Mouse (Mus musculus): Measurements from ENCODE around the gene Nfam1.

The Nfam1 gene

GRCm38 (mm10) chr15:82992079-82992783 is 40.9 kb downstream of the Nfam1 start:
- DNase-seq, result peak; percentile 71 to 76

DNA sequence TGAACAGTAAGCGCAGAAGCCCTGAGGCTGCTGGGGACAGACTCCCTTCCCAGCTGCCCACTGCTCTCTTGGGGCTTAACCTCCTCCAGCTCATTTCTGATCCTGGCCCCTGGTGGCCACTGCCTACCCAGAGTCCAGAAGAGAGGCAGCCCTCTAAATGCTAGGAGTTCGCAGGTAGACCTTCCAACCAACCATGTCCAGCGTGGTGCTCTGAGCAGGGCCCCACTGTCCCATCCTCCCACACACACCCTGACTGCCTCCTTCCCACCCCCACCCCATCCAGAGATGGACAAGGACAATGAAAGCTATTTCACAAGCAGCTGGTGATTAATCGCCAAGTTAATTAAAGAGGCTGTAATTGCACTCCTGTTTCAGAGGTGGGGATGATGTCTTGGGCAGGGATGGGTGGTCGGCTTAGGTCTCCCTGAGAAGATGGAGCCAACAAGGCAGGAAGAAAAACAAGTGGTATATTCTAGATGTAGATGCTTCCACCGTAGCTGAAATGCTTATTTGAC is 43.9 kb downstream of the Nfam1 start:
- no peak for DNase-seq

GRCm38 (mm10) chr15:82987732-82988112 is 45.4 kb downstream of the Nfam1 start, which contains the start of gene Tcf20:
Gene Tcf20 (minus strand): TSS chr15:82987872.
- DNase-seq, result peak; percentile 85 to 86

GRCm38 (mm10) chr15:82987014-82987731 is 45.9 kb downstream of the Nfam1 start:
- DNase-seq, result no peak

GRCm38 (mm10) chr15:82984574-82984973 is 48.5 kb downstream of the Nfam1 start:
- DNase-seq, result peak; percentile 43 to 46

- no peak for DNase-seq
Measured at GRCm38 (mm10) chr15:82984097-82984496, 49.0 kb downstream of the Nfam1 start.

DNA sequence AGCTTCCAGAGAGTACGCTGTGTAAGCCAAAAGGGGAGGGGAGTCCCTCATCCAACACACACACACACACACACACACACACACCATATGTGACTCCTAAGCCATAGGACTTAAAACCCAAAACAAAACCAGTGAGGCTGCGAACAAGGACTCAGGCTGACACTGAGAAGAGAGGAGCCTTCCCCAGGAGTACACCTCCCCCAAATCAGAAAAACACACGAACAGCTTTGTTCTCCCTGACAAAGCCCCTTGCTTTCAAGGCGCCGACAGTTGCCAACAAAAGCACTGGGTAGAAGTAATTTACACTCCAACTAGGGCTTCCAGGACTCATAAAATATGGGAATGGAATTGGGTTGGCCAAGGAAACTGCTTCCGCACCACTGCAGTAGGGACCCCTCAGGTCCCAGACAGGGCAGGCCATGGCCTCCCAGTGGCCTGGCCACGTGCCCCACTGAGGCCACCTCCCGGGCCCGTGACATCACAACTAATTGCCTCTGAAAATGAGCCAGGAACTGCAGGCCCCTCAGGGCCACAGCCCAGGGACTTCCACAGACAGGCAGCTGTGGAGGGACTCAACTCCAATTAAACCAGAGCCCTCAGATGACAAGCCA is 49.6 kb downstream of the Nfam1 start:
- peak; percentile 55 to 70 for DNase-seq

GRCm38 (mm10) chr15:82982724-82983415 is 50.2 kb downstream of the Nfam1 start:
- peak; percentile 41 to 47 for DNase-seq

GRCm38 (mm10) chr15:82981676-82982520 is 51.2 kb downstream of the Nfam1 start:
- DNase-seq, result peak; percentile 51 to 53

DNA sequence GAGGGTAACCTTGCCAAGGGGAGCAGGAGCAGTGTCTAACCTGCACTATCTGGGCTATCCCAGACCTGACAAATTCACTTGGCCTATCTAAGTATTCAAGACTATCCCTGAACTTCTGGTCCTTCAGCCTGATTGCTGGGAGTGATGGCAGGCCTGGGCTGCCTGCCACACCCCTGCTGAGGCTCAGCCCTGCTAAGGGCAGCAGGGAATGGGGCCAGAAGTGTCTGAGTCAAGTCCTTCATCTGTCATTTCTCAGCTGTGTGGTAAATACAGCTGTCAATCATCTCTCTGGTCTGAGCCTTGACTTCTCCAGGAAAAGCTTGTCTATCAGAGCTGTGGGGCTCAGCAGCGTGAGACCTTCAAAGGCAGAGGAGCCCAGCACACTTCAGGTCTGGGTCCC is 53.6 kb downstream of the Nfam1 start:
- peak in 1 of 2 experiments; percentile 40 for DNase-seq

GRCm38 (mm10) chr15:82974471-82974870 is 58.6 kb downstream of the Nfam1 start:
- no peak for DNase-seq

DNA sequence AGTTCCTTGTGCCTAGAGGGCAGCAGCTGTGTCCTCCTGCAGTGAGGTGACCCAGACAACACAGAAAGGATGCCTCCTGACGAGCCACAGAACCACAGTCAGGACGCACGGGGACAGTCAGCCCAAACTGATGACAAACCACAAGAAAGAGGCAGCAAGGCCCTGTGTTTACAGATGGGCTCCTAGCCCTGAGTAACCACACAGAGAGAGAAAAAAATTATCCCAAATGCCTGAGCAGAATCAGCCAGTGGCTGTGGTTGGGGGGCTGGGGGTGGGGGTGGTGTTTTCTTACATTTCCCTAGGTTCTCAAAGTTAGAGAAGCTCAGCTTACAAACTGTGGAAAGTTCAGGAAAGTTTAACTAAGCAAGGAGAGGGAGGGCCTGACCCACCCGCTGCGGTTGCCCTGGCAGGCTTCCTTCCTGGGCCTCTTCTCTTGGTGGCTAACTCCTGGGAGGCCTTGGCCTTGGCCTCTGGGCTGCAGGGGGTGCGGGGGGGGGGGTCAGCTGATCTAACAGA is 63.8 kb downstream of the Nfam1 start:
- no peak for DNase-seq

DNA sequence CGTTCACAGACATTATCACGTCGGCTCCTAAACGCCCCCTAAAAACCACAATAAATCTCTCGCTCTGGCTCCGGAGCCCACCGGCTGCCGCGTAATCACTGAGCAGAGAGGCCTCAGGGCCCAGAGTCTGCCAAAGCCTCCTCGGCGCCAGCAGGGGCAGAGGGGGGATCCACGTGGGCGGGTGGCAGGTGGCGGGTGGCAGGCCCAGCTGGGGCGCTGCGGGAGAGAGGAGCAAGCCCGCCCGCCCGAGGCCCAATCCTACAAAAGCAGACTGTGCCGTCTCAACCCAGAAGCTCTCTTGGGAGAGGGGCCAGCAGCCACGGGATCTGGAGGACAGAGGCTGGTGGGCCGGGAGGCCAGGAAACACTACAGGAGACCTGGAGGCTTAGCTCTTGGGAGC is 64.7 kb downstream of the Nfam1 start:
- DNase-seq, result peak; percentile 81

- no peak for DNase-seq
Measured at GRCm38 (mm10) chr15:82967947-82968346, 65.2 kb downstream of the Nfam1 start.

DNA sequence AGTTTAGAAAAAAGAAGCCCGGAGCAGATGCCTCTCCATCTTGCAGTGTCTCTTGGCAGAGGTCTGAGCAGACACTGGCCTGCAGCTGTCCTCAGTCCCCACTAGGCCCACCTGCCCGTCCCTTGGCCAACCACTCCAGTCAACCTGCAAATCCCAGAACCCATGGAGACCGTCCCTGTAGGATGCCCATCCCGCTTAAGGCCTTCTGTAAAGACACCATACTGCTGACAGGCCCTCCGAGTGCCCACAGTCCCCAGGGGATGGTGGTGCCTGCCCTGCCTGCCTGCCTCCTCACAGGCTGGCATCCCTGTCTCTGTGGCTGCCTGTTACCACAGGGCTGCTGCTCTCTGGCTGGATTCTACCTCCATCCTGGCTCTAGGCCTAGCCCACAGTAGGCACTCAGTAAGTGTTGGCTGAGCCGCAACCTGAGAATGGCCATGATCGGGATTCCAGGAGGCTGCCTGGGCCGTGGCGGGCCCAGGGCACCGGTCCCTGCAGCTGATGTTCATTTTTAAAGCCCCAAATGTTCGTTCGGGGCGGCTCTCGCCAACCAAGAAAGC is 68.8 kb downstream of the Nfam1 start:
- peak; percentile 75 to 86 for DNase-seq

DNA sequence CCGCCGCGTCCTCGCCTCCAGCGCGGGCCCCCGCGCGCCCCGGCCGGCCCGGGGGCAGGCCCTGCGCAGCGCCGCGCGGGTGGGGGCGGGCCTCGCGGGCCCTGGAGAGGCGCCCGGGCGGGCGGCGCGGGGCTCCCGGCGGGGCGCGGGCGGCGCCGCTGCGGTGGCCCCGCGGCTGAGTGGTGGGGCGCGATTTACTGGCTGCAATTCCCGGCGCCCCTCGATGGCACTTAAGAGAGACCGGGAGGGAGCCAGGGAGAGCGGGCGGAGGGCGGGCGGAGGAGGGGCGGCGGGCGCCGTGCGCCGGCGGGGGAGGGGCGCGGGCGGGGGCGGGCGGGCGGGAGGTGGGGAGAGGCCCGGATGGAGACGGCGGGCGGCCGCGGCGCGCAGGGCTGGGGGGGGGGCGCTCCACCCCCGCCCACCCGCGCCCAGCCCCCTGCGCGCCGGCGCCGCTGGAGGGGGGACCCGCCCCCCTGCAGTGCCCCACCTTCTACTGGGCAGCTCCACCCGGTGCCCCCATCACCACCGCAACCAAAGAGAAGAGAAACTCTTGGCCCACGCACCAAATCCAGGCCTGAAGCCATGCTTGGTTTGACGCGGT is 69.5 kb downstream of the Nfam1 start:
- no peak for DNase-seq

DNA sequence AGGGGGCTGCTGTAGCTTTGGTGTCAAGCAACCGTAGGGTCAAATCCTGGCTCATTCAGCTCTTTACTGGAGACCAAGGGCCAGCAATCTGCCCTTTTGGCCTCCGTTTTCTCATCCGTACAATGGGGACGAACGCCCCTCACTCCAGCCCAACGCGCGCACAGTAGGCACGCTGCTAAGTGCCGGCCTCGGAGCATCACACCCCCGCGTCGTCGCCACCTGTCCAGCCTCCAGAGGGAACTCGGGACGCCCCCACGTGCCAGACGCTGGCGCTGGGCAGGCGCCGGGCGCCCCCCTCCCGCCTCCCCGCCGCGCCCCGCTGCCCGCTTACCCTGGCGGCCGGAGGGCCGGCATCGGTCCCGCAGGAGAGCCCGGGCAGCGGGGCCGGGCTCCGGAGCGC is 70.0 kb downstream of the Nfam1 start:
- no peak for DNase-seq

- peak in 1 of 2 experiments; percentile 35 for DNase-seq
Measured at GRCm38 (mm10) chr15:82962536-82962935, 70.6 kb downstream of the Nfam1 start.

DNA sequence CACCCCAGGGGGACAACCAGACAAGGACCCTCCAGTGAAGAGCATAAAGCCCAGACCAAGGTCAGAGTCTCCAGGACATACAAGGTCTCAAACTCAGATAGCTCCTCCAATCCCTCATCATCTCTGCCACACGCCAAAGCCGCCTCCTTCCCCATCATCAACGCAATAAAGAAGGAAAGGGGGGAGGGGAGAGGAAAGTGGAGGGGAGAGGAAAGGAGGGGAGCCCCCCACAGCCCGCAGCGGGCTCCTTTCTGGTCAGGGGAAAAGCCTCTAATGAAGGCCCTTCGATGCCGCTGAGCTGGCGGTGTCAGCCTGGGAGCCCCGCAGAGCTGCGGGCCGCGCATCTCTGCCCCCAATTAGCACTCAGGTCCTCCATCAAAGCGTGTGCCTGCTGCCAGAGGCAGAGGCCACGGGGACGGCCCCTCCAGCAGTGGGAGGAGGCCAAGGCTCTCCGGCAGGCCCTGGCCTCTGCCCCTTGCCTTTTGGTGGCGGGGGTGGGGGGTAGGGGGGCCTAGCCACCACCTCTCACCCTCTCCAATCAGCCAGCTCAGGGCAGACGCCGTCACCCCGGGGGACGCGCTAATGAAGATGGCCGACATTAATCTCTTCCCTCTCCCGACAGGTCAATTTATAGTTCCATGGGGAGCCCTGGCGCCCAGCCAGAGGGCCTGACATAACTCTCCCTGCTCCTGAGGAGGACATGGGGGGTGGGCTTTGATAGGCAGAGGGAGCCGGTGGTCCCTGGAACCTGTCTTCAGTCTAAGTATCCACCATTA is 72.1 kb downstream of the Nfam1 start:
- peak; percentile 67 to 88 for DNase-seq

DNA sequence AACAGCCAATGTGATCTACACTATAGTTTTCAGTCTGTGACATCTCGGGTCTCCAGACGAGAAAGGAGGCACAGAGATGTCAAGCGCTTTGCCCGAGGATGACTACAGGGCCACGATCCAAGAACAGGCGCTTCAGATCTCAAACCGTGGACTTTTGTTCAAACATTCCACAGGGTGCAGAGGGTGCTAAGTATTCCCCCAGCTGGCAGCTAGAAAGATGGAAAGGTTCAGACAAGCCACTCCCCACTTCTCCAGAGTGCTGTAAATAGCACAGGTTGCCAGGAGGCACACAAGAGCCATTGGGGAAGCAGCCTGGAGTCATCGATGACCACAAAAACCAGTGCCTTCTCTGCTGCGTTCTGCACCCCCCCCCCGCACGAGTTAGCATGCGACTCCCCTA is 74.0 kb downstream of the Nfam1 start:
- no peak for DNase-seq
